Mouse (Mus musculus) kidney, postnatal 0 days (tissue): ENCODE data around the gene Doc2b. TPM values are rescaled to one million over a fixed set of nuclear protein-coding genes. Genes with fewer than 3 reads are reported as not detected.

Source experiments
- ATAC-seq: fragments of 200-750 bp; cut with Nextera tagmentation; replicated peaks from 2 replicates; pipeline ENCODE4 v1.8.0; 2017; ENCODE audit warnings: low read depth, moderate number of reproducible peaks, moderate TSS enrichment, moderate library complexity; ENCODE audit not compliant: low FRiP score
- DNase-seq: peaks from one replicate; pipeline ENCODE4 v3.0.0-alpha.2; 2016; ENCODE audit warnings: low spot score
- H3K27ac ChIP-seq: fragments of 300-500 bp; sonication (generic); 2 replicates; pipeline ENCODE4 v1.5.1; 2014; ENCODE audit warnings: mild to moderate bottlenecking
- H3K27me3 ChIP-seq: fragments of 300-500 bp; sonication (generic); 2 replicates; pipeline ENCODE4 v1.6.1; 2014; ENCODE audit warnings: low read length, mixed read lengths; ENCODE audit not compliant: insufficient read depth
- H3K36me3 ChIP-seq: fragments of 300-500 bp; sonication (generic); 2 replicates; pipeline ENCODE4 v1.6.1; 2014; ENCODE audit warnings: low read length, mixed read lengths; ENCODE audit not compliant: insufficient read depth
- H3K4me1 ChIP-seq: fragments of 300-500 bp; sonication (generic); replicated peaks from 2 replicates; pipeline ENCODE4 v1.6.1; 2014; ENCODE audit warnings: antibody characterized with exemption, low read length, mixed read lengths; ENCODE audit not compliant: insufficient read depth
- H3K4me2 ChIP-seq: fragments of 300-500 bp; sonication (generic); 2 replicates; pipeline ENCODE4 v1.6.1; 2014; ENCODE audit warnings: mild to moderate bottlenecking, low read length, moderate library complexity, mixed read lengths
- H3K4me3 ChIP-seq: fragments of 300-500 bp; sonication (generic); replicated peaks from 2 replicates; pipeline ENCODE4 v1.5.1; 2014; ENCODE audit warnings: low read depth, low read length
- H3K9ac ChIP-seq: fragments of 300-500 bp; sonication (generic); 2 replicates; pipeline ENCODE4 v1.6.1; 2014; ENCODE audit warnings: low read depth, low read length
- H3K9me3 ChIP-seq: fragments of 300-500 bp; sonication (generic); replicated peaks from 2 replicates; pipeline ENCODE4 v1.6.1; 2016; ENCODE audit warnings: low read length, inconsistent platforms, mixed read lengths
- CTCF ChIP-seq: IDR thresholded peaks from 2 replicates; pipeline ENCODE4 v1.5.1; 2016; ENCODE audit warnings: antibody characterized with exemption, low read depth, mild to moderate bottlenecking, moderate library complexity
- WGBS: fragments of 180-500 bp; shearing (Covaris S2); extraction: QIAGEN DNeasy Blood & Tissue Kit; methylation state at CpG from one replicate; pipeline ENCODE4 v1.1.7; 2014; 5-methylcytosine and 5-hydroxymethylcytosine counted together
- polyA plus RNA-seq: library from polyadenylated mRNA; unstranded; fragments of >200 nt; fragmentation: Nextera tagmentation; extraction: Ambion mirVana; gene quantifications from 2 replicates; pipeline ENCODE4 v1.2.1, GENCODE M21; 2015

The Doc2b gene
- polyA plus RNA-seq, 1 experiment from 2014 or later = 0.41 TPM

GRCm38 (mm10) chr11:75762708-75763107 is 33.1 kb downstream of the Doc2b start:
- no peak for TF ChIP-seq CTCF
- no peak overlapping the region for H3K4me2 ChIP-seq
- no peak for ATAC-seq
- H3K9me3 ChIP-seq = no peaks in the 10 kb centered on the region
- no peak overlapping the region for H3K27ac ChIP-seq
- no peak overlapping the region for H3K4me3 ChIP-seq
- H3K36me3 ChIP-seq = peaks cover 44% of the 10 kb centered on the region
- no peak for DNase-seq
- H3K9ac ChIP-seq = no peak overlapping the region
- no peaks in the 10 kb centered on the region for H3K4me1 ChIP-seq
- H3K27me3 ChIP-seq = no peaks in the 10 kb centered on the region
- WGBS = 62% methylated on average over 2 of the region's 2 CpGs

DNA sequence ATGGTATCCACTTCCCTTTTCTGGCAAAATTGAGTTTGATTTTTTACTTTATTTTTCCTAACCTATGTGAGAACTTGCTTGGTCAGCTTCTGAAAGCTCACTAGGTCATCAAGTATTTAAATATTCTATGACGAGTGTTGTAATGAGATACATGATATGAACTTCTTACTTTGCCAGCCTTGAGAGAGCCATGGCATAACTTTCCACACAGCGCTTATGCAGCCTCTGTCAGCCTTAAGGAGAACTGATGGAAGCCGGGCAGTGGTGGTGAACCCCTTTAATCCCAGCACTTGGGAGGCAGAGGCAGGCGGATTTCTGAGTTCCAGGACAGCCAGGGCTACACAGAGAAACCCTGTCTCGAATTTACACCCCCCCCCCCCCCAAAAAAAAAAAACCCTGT is 35.1 kb downstream of the Doc2b start:
- Histone ChIP-seq H3K4me2 (no peak overlapping the region), H3K9me3 (no peaks in the 10 kb centered on the region), H3K27me3 (no peaks in the 10 kb centered on the region), H3K36me3 (peaks cover 40% of the 10 kb centered on the region), H3K4me1 (no peaks in the 10 kb centered on the region), H3K9ac (no peak overlapping the region), H3K4me3 (no peak overlapping the region), H3K27ac (no peak overlapping the region)
- DNase-seq = no peak
- 86% methylated on average over 5 of the region's 5 CpGs for WGBS
- TF ChIP-seq CTCF = no peak
- no peak for ATAC-seq

GRCm38 (mm10) chr11:75758553-75758952 is 37.3 kb downstream of the Doc2b start:
- H3K27me3 ChIP-seq = no peaks in the 10 kb centered on the region
- H3K9ac ChIP-seq = no peak overlapping the region
- DNase-seq (no peak), ATAC-seq (no peak)
- H3K4me3 ChIP-seq = no peak overlapping the region
- peaks cover 42% of the 10 kb centered on the region for H3K36me3 ChIP-seq
- no peaks in the 10 kb centered on the region for H3K9me3 ChIP-seq
- no peaks in the 10 kb centered on the region for H3K4me1 ChIP-seq
- H3K4me2 ChIP-seq = no peak overlapping the region
- no peak for TF ChIP-seq CTCF
- H3K27ac ChIP-seq = no peak overlapping the region
- 98% methylated on average over 1 of the region's 1 CpGs for WGBS

DNA sequence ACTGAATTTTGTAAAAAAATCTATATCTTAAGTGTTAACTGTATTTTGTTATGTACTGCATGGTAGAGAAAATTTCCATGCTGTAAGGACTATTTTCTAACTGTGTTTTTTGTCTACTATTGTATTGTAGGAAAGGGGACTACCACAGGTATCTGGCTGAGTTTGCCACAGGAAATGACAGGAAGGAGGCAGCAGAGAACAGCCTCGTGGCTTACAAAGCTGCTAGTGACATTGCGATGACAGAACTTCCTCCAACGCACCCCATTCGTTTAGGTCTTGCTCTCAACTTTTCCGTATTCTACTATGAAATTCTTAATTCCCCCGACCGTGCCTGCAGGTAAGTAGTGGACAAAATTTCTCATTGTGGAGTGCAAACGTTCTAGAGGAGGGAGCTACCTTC is 39.2 kb downstream of the Doc2b start:
- WGBS = 85% methylated on average over 8 of the region's 8 CpGs
- no peak for TF ChIP-seq CTCF
- H3K36me3 ChIP-seq = peaks cover 37% of the 10 kb centered on the region
- DNase-seq (no peak), ATAC-seq (no peak)
- no peak overlapping the region for H3K4me3 ChIP-seq
- no peaks in the 10 kb centered on the region for H3K27me3 ChIP-seq
- no peak overlapping the region for H3K9ac ChIP-seq
- no peak overlapping the region for H3K4me2 ChIP-seq
- H3K4me1 ChIP-seq = no peaks in the 10 kb centered on the region
- H3K27ac ChIP-seq = no peak overlapping the region
- H3K9me3 ChIP-seq = no peaks in the 10 kb centered on the region

GRCm38 (mm10) chr11:75751082-75751481 is 44.8 kb downstream of the Doc2b start:
- WGBS = 70% methylated on average over 4 of the region's 4 CpGs
- H3K4me3 ChIP-seq = no peak overlapping the region

DNA sequence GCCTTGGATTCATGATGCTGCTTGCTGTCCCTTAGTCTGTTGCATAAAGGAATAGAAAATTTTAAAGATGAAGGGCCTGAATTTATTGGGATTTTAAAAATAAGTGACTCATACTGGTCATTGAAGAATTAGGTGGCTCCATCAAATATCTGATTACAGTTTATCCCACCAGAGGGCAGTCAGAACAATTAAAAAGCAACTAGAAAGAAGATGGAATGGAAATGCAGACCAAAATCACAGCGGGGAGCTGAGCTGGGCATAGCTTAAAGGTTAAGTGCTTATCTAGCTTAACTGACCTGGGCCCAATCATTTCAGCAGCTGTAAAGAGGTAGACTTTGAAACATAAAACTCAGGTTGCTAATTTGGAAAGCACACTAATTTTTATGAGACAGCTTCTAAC is 45.3 kb downstream of the Doc2b start:
- Histone ChIP-seq H3K4me1 (no peaks in the 10 kb centered on the region), H3K27me3 (no peaks in the 10 kb centered on the region), H3K9ac (no peak overlapping the region), H3K9me3 (no peaks in the 10 kb centered on the region), H3K4me3 (no peak overlapping the region), H3K27ac (no peak overlapping the region), H3K36me3 (peaks cover 7% of the 10 kb centered on the region; the same call in 1 of the 2 replicates), H3K4me2 (no peak overlapping the region)
- ATAC-seq = no peak
- DNase-seq = no peak
- peak; percentile 39; the same call in 1 of the 2 replicates for TF ChIP-seq CTCF
- 60% methylated on average over 1 of the region's 1 CpGs for WGBS

More at GRCm38 (mm10) chr11:75751082-75751481, 44.8 kb downstream of the Doc2b start:
- Histone ChIP-seq H3K27ac (no peak overlapping the region), H3K4me2 (no peak overlapping the region), H3K27me3 (no peaks in the 10 kb centered on the region), H3K36me3 (peaks cover 11% of the 10 kb centered on the region), H3K4me1 (no peaks in the 10 kb centered on the region), H3K9me3 (no peaks in the 10 kb centered on the region), H3K9ac (no peak overlapping the region)
- DNase-seq = peak; percentile 61
- peak; percentile 55; the same call in 1 of the 2 replicates for TF ChIP-seq CTCF
- no peak for ATAC-seq

GRCm38 (mm10) chr11:75744761-75745160 is 51.1 kb downstream of the Doc2b start:
- Histone ChIP-seq H3K36me3 (no peaks in the 10 kb centered on the region), H3K4me1 (no peaks in the 10 kb centered on the region; the same call in 1 of the 2 replicates), H3K4me2 (no peak overlapping the region), H3K27me3 (no peaks in the 10 kb centered on the region), H3K9ac (no peak overlapping the region), H3K9me3 (no peaks in the 10 kb centered on the region), H3K27ac (no peak overlapping the region), H3K4me3 (no peak overlapping the region)
- 88% methylated on average over 3 of the region's 3 CpGs for WGBS
- no peak for ATAC-seq
- no peak for TF ChIP-seq CTCF
- DNase-seq = no peak
